ENCODE assay signal across 8 mouse cellular contexts in genomic region chr11:98743655-98744345, GRCm38 (mm10). TPM values are rescaled to one million over a fixed set of nuclear protein-coding genes. Genes with fewer than 3 reads are reported as not detected.
A peak's percentile ranks its signal among the peaks of the same experiment; 100 is the strongest.
DNase-seq lines count a peak whose midpoint lies in the region; ATAC-seq and TF ChIP-seq lines count a peak whose summit lies in the region.

No protein-coding gene starts in this region.

- H3K27me3 ChIP-seq in embryonic facial prominence, embryonic 10.5 days (replicated peaks; ENCODE audit: low read depth, poor library complexity, severe bottlenecking) = peaks cover 5% of the 10 kb centered on the region; the same call in 1 of the 2 replicates
- no peaks in the 10 kb centered on the region for H3K27me3 ChIP-seq in heart, embryonic 13.5 days (replicated peaks)
- H3K27me3 ChIP-seq in kidney, embryonic 14.5 days (ENCODE audit: control insufficient read depth, insufficient read depth, low read length) = no peaks in the 10 kb centered on the region
- H3K27me3 ChIP-seq in stomach, postnatal 0 days (ENCODE audit: control insufficient read depth, insufficient read depth, low read length) = no peaks in the 10 kb centered on the region

- H3K36me3 ChIP-seq in embryonic facial prominence, embryonic 10.5 days (replicated peaks) = no peaks in the 10 kb centered on the region
- no peaks in the 10 kb centered on the region for H3K36me3 ChIP-seq in heart, embryonic 13.5 days
- H3K36me3 ChIP-seq in kidney, embryonic 14.5 days (ENCODE audit: control insufficient read depth, insufficient read depth, low read length) = no peaks in the 10 kb centered on the region
- no peaks in the 10 kb centered on the region for H3K36me3 ChIP-seq in stomach, postnatal 0 days (ENCODE audit: control insufficient read depth, insufficient read depth, low read length)

- no peak for TF ChIP-seq CTCF in stomach, postnatal 0 days (IDR thresholded peaks at IDR 0.05; ENCODE audit: low read depth)

- H3K9ac ChIP-seq in heart, embryonic 13.5 days = peak overlapping the region; percentile 95
- H3K9ac ChIP-seq in kidney, embryonic 14.5 days (ENCODE audit: low read depth, low read length) = peak overlapping the region; percentile 89; the same call in 1 of the 2 replicates
- H3K9ac ChIP-seq in stomach, postnatal 0 days (ENCODE audit: low read length) = peak overlapping the region; percentile 98

- 10% methylated on average over 9 of the region's 9 CpGs for WGBS in embryonic facial prominence, embryonic 10.5 days
- 5% methylated on average over 9 of the region's 9 CpGs for WGBS in heart, embryonic 13.5 days
- WGBS in kidney, embryonic 14.5 days = 5% methylated on average over 9 of the region's 9 CpGs
- 9% methylated on average over 9 of the region's 9 CpGs for WGBS in stomach, postnatal 0 days

- no peak for TF ChIP-seq EP300 in stomach, postnatal 0 days (optimal IDR thresholded peaks at IDR 0.05)

- intact Hi-C loops in left cerebral cortex, postnatal 4 days (cut with DNase I) = loop anchor here (2.0 to 5.0 kb wide), 2 partner anchors 34 to 43 kb away; partner anchors contain the start of gene Nr1d1

- peak overlapping the region; percentile 90 for H3K4me3 ChIP-seq in embryonic facial prominence, embryonic 10.5 days
- H3K4me3 ChIP-seq in heart, embryonic 13.5 days = peak overlapping the region; percentile 79
- H3K4me3 ChIP-seq in kidney, embryonic 14.5 days (ENCODE audit: low read length) = peak overlapping the region; percentile 90
- peak overlapping the region; percentile 98 for H3K4me3 ChIP-seq in stomach, postnatal 0 days (ENCODE audit: low read depth, low read length)

- ATAC-seq in heart, embryonic 13.5 days (ENCODE audit: extremely low read depth, insufficient number of reproducible peaks, low FRiP score, low TSS enrichment) = no peak
- ATAC-seq in kidney, embryonic 14.5 days (ENCODE audit: low FRiP score, low TSS enrichment) = peak; percentile 51
- no peak for ATAC-seq in stomach, postnatal 0 days (ENCODE audit: low FRiP score, low TSS enrichment)
- ATAC-seq in CD4-positive, CD25-positive, alpha-beta regulatory T cell, adult 4 months = no peak

- H3K27ac ChIP-seq in embryonic facial prominence, embryonic 10.5 days (replicated peaks) = peak overlapping the region; percentile 97
- peak overlapping the region; percentile 96 for H3K27ac ChIP-seq in heart, embryonic 13.5 days (replicated peaks)
- peak overlapping the region; percentile 90 for H3K27ac ChIP-seq in kidney, embryonic 14.5 days (ENCODE audit: low read depth, low read length)
- peak overlapping the region; percentile 99 for H3K27ac ChIP-seq in stomach, postnatal 0 days (replicated peaks)

- DNase-seq in left cerebral cortex, postnatal 4 days = peak; percentile 76
- DNase-seq in left cerebral cortex, adult 8-10 months (ENCODE audit: low spot score in 2 of 2) = no peak
- DNase-seq in embryonic facial prominence, embryonic 10.5 days (ENCODE audit: low spot score) = peak; percentile 73
- DNase-seq in lung, postnatal 10 days = peak; percentile 91
- peak; percentile 60 for DNase-seq in stomach, postnatal 0 days (ENCODE audit: low spot score)

- peaks cover 95% of the 10 kb centered on the region for H3K4me1 ChIP-seq in embryonic facial prominence, embryonic 10.5 days
- H3K4me1 ChIP-seq in heart, embryonic 13.5 days = peaks cover 83% of the 10 kb centered on the region
- peaks cover 70% of the 10 kb centered on the region for H3K4me1 ChIP-seq in kidney, embryonic 14.5 days (ENCODE audit: control insufficient read depth, insufficient read depth, low read length)
- H3K4me1 ChIP-seq in stomach, postnatal 0 days (replicated peaks; ENCODE audit: control insufficient read depth, insufficient read depth) = peaks cover 42% of the 10 kb centered on the region

- H3K4me2 ChIP-seq in heart, embryonic 13.5 days = peak overlapping the region; percentile 79
- peak overlapping the region; percentile 88 for H3K4me2 ChIP-seq in kidney, embryonic 14.5 days (replicated peaks; ENCODE audit: low read depth, low read length)
- peak overlapping the region; percentile 87 for H3K4me2 ChIP-seq in stomach, postnatal 0 days (replicated peaks; ENCODE audit: low read depth)

- no peaks in the 10 kb centered on the region for H3K9me3 ChIP-seq in embryonic facial prominence, embryonic 10.5 days
- H3K9me3 ChIP-seq in heart, embryonic 13.5 days = no peaks in the 10 kb centered on the region
- no peaks in the 10 kb centered on the region for H3K9me3 ChIP-seq in kidney, embryonic 14.5 days (ENCODE audit: control insufficient read depth, low read length)
- H3K9me3 ChIP-seq in stomach, postnatal 0 days (ENCODE audit: control insufficient read depth, low read length) = no peaks in the 10 kb centered on the region

RNA-seq across cellular contexts. Expression of gene Thra, which starts 3.4 kb away (rescaled TPM):
- 1,000 to 10,000 TPM; 1,274 to 1,289 TPM for total RNA-seq in left cerebral cortex, postnatal 4 days (2021)
- 100 to 1,000 TPM; 713 to 794 (median 760) TPM for total RNA-seq in left cerebral cortex, adult 8-10 months (2022)
- 8.8 and 9.1 TPM in 2 replicates for polyA plus RNA-seq in embryonic facial prominence, embryonic 10.5 days (2016; fragmentation: Nextera tagmentation; extraction: Ambion mirVana)
- 30.0 and 32.0 TPM in 2 replicates for polyA plus RNA-seq in heart, embryonic 13.5 days (2015; fragmentation: Nextera tagmentation; extraction: Ambion mirVana)
- polyA plus RNA-seq in kidney, embryonic 14.5 days (2014; fragmentation: Nextera tagmentation; extraction: Ambion mirVana) = 28.0 and 31.8 TPM in 2 replicates
- polyA plus RNA-seq in stomach, postnatal 0 days (2015; fragmentation: Nextera tagmentation; extraction: Ambion mirVana) = 24.0 and 24.5 TPM in 2 replicates
- 1 to 10 TPM; 4.8 to 5.7 TPM for polyA plus RNA-seq in CD4-positive, CD25-positive, alpha-beta regulatory T cell, adult 4 months (2017; shearing (Covaris generic))

RNA-seq across cellular contexts. Expression of gene Med24, which starts 14.6 kb away (rescaled TPM):
- total RNA-seq in left cerebral cortex, postnatal 4 days (2021) = 10 to 100 TPM; 96.8 to 99.4 TPM
- total RNA-seq in left cerebral cortex, adult 8-10 months (2022) = 100 to 1,000 TPM; 109 to 128 (median 117) TPM
- polyA plus RNA-seq in embryonic facial prominence, embryonic 10.5 days (2016; fragmentation: Nextera tagmentation; extraction: Ambion mirVana) = 73.9 and 78.1 TPM in 2 replicates
- 35.1 and 37.4 TPM in 2 replicates for polyA plus RNA-seq in heart, embryonic 13.5 days (2015; fragmentation: Nextera tagmentation; extraction: Ambion mirVana)
- 39.5 and 59.1 TPM in 2 replicates for polyA plus RNA-seq in kidney, embryonic 14.5 days (2014; fragmentation: Nextera tagmentation; extraction: Ambion mirVana)
- polyA plus RNA-seq in stomach, postnatal 0 days (2015; fragmentation: Nextera tagmentation; extraction: Ambion mirVana) = 16.5 and 18.7 TPM in 2 replicates
- polyA plus RNA-seq in CD4-positive, CD25-positive, alpha-beta regulatory T cell, adult 4 months (2017; shearing (Covaris generic)) = 10 to 100 TPM; 27.0 to 37.5 TPM

RNA-seq across cellular contexts. Expression of gene Nr1d1, which starts 31.3 kb away (rescaled TPM):
- total RNA-seq in left cerebral cortex, postnatal 4 days (2021) = 10 to 100 TPM; 31.9 TPM
- total RNA-seq in left cerebral cortex, adult 8-10 months (2022) = 100 to 1,000 TPM; 137 to 177 (median 145) TPM
- 1.1 and 1.8 TPM in 2 replicates for polyA plus RNA-seq in embryonic facial prominence, embryonic 10.5 days (2016; fragmentation: Nextera tagmentation; extraction: Ambion mirVana)
- 5.9 and 6.4 TPM in 2 replicates for polyA plus RNA-seq in heart, embryonic 13.5 days (2015; fragmentation: Nextera tagmentation; extraction: Ambion mirVana)
- 1.6 and 2.6 TPM in 2 replicates for polyA plus RNA-seq in kidney, embryonic 14.5 days (2014; fragmentation: Nextera tagmentation; extraction: Ambion mirVana)
- polyA plus RNA-seq in stomach, postnatal 0 days (2015; fragmentation: Nextera tagmentation; extraction: Ambion mirVana) = 7.5 and 7.9 TPM in 2 replicates
- polyA plus RNA-seq in CD4-positive, CD25-positive, alpha-beta regulatory T cell, adult 4 months (2017; shearing (Covaris generic)) = 10 to 100 TPM in 1 of 2 experiments, 1 to 10 TPM in 1; 4.9 to 12.3 TPM

RNA-seq across cellular contexts. Expression of gene Csf3, which starts 42.7 kb away (rescaled TPM):
- not detected for total RNA-seq in left cerebral cortex, postnatal 4 days (2021)
- total RNA-seq in left cerebral cortex, adult 8-10 months (2022) = not detected
- not detected in 2 replicates for polyA plus RNA-seq in embryonic facial prominence, embryonic 10.5 days (2016; fragmentation: Nextera tagmentation; extraction: Ambion mirVana)
- polyA plus RNA-seq in heart, embryonic 13.5 days (2015; fragmentation: Nextera tagmentation; extraction: Ambion mirVana) = not detected in 2 replicates
- polyA plus RNA-seq in kidney, embryonic 14.5 days (2014; fragmentation: Nextera tagmentation; extraction: Ambion mirVana) = not detected in 2 replicates
- polyA plus RNA-seq in stomach, postnatal 0 days (2015; fragmentation: Nextera tagmentation; extraction: Ambion mirVana) = 0.08 and 0.11 TPM in 2 replicates
- not detected for polyA plus RNA-seq in CD4-positive, CD25-positive, alpha-beta regulatory T cell, adult 4 months (2017; shearing (Covaris generic))

RNA-seq across cellular contexts. Expression of gene Msl1, which starts 51.5 kb away (rescaled TPM):
- total RNA-seq in left cerebral cortex, postnatal 4 days (2021) = 100 to 1,000 TPM; 163 to 166 TPM
- total RNA-seq in left cerebral cortex, adult 8-10 months (2022) = 100 to 1,000 TPM; 167 to 198 (median 186) TPM
- polyA plus RNA-seq in embryonic facial prominence, embryonic 10.5 days (2016; fragmentation: Nextera tagmentation; extraction: Ambion mirVana) = 23.4 and 23.5 TPM in 2 replicates
- 14.6 and 15.7 TPM in 2 replicates for polyA plus RNA-seq in heart, embryonic 13.5 days (2015; fragmentation: Nextera tagmentation; extraction: Ambion mirVana)
- polyA plus RNA-seq in kidney, embryonic 14.5 days (2014; fragmentation: Nextera tagmentation; extraction: Ambion mirVana) = 21.6 and 33.7 TPM in 2 replicates
- 11.3 and 13.8 TPM in 2 replicates for polyA plus RNA-seq in stomach, postnatal 0 days (2015; fragmentation: Nextera tagmentation; extraction: Ambion mirVana)
- polyA plus RNA-seq in CD4-positive, CD25-positive, alpha-beta regulatory T cell, adult 4 months (2017; shearing (Covaris generic)) = 10 to 100 TPM; 22.3 to 24.8 TPM

Comparison
In these comparisons a context has a peak if more than half of its experiments do, and no peak if none do; other contexts are left out.
1. DNase-seq: peak in left cerebral cortex, postnatal 4 days (single experiment), embryonic facial prominence, embryonic 10.5 days (single experiment), lung, postnatal 10 days (single experiment) and stomach, postnatal 0 days (single experiment); none in left cerebral cortex, adult 8-10 months (0 of 2).
2. Peak in every context shown above with its lines, with median percentiles within 50 percentile points of each other: H3K27ac ChIP-seq, H3K4me3 ChIP-seq, H3K4me2 ChIP-seq and H3K9ac ChIP-seq.